Mouse (Mus musculus): ENCODE measurements around the gene Rbm3. TPM values are rescaled to one million over a fixed set of nuclear protein-coding genes. Genes with fewer than 3 reads are reported as not detected.

Rbm3 gene
- polyA plus RNA-seq (2015; fragmentation: Nextera tagmentation; extraction: Ambion mirVana): 358 and 422 TPM in 2 replicates

DNA sequence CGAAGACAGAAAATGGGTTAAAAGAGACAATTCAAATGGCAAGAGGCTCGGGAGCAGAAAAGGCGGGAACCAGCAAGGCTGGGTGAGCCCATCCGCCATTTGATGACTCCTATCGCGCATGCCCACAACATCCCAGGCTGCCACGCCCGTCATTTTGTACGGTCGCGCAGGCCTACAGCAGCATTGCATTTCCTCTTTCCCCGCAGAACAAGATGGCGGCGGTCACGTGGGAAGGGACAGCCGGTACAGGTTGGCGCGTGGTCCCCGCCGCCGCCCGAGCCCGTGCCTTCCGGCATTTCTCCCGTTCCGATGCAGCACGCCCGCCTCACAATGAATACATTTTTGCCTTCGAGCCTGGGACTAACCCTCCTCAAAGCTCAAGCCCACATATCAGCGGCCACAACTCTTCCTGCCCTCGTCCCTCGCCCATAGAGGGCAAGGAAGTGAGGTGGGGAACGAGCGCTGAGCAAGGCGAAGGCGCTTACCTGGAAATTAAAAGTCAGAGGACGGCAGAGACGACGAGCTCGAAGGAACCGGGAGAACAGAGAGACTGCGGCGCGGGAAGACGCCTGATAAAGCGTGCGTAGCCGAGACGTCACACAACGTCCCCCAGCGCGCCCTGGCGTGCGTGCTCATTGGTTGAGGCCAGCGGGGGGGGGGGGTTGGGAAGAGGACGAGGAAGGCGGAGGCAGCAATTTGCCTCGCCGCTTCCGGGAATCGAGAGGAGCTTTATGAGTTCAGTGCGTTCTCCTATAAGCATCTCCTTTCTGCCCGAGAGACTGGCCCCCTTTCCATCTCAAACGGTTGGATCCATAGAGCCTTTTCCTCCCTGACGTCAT lies at the start of gene Rbm3:
Gene Rbm3 (minus strand): TSS at position 728 of the 839 bp plus-strand sequence.
- Histone ChIP-seq H3K4me3 (replicated peaks) (peak within 1 kb of the TSS; percentile 61), H3K36me3 (peaks cover 25% of the 10 kb centered on the region), H3K9ac (replicated peaks) (peak within 1 kb of the TSS; percentile 80), H3K4me1 (replicated peaks) (peaks cover 12% of the 10 kb centered on the region), H3K27me3 (no peaks in the 10 kb centered on the region), H3K9me3 (no peaks in the 10 kb centered on the region), H3K4me2 (replicated peaks) (peak within 1 kb of the TSS; percentile 70), H3K27ac (peak within 1 kb of the TSS; percentile 95)
- peak; percentile 96 for ATAC-seq
- 23% methylated on average over 63 of the region's 65 CpGs for whole genome bisulfite sequencing

DNA sequence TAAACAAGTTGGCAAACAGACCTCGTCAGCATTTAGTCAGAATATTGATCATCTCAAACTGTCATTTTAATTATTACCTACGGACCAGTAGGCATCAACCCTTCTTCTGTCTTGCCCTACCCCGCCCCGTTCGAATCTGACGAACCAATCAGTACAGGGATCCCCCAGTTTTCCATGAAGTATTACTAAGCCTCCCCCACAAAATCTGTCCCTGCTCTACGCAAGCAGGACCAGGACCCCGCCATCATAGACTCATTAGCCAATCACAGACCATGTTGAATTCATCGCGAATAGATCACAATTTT lies 47.7 kb upstream of the Rbm3 start, which contains the start of gene Ebp:
Gene Ebp (minus strand): TSS at position 94 of the 305 bp plus-strand sequence.
- no peaks in the 10 kb centered on the region for H3K27me3 ChIP-seq
- no peaks in the 10 kb centered on the region for H3K9me3 ChIP-seq
- H3K27ac ChIP-seq: peak within 1 kb of the TSS; percentile 77
- H3K36me3 ChIP-seq: no peaks in the 10 kb centered on the region; the same call in 1 of the 2 replicates
- H3K9ac ChIP-seq (replicated peaks): peak within 1 kb of the TSS; percentile 61
- 0 out of 2 replicates have a peak, but pooled peaks cover 6% of the 10 kb centered on the region for H3K4me1 ChIP-seq (replicated peaks)
- peak within 1 kb of the TSS; percentile 49 for H3K4me3 ChIP-seq (replicated peaks)
- WGBS: 28% methylated on average over 10 of the region's 10 CpGs
- H3K4me2 ChIP-seq (replicated peaks): peak within 1 kb of the TSS; percentile 62
- 0 out of 2 replicates have a peak, but pooled peaks have one; percentile 18 for ATAC-seq

DNA sequence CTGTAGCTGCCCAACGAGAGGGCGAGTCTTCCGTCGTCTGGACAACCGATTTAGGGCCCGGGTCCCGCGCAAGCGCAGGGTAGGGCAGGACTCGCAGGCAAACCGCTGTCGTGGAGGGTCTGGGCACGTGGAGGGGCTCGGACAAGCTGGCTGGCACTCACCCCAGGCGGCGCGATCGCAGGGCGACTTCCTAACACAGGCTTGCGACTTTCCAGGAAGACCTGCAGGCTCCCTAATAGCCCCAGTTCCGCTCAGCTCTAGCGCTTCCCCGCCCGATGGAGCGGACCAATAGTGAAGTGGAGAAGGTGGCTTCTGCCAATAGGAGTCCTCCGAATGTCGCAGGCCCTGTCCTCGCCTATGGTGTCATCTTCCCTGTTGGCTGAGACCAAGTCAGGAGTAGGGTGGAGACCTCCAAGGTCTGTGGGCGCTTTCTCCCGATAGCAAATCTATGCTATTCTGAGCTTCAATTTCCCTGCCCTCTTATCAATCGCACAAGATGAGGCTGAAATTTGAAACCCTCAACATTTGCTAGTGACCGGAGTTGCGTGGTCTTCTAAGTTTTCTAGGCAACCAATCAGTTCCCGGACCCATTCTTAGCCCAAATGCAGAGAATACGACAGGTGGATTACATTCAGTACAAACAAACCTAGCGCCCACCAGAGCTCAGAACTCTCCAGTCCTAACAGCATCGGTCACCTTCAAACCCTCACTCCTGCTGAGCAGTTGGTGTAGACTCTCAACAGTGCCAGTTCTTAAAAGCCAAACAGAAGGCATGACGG lies 47.1 kb upstream of the Rbm3 start:
- H3K4me1 ChIP-seq (replicated peaks): 0 out of 2 replicates have a peak, but pooled peaks cover 6% of the 10 kb centered on the region
- H3K9ac ChIP-seq (replicated peaks): peak overlapping the region; percentile 61
- H3K4me3 ChIP-seq (replicated peaks): peak overlapping the region; percentile 49
- 22% methylated on average over 34 of the region's 38 CpGs for WGBS
- ATAC-seq: peak; percentile 98
- no peaks in the 10 kb centered on the region for H3K9me3 ChIP-seq
- H3K36me3 ChIP-seq: no peaks in the 10 kb centered on the region; the same call in 1 of the 2 replicates
- peak overlapping the region; percentile 77 for H3K27ac ChIP-seq
- no peaks in the 10 kb centered on the region for H3K27me3 ChIP-seq
- peak overlapping the region; percentile 62 for H3K4me2 ChIP-seq (replicated peaks)

DNA sequence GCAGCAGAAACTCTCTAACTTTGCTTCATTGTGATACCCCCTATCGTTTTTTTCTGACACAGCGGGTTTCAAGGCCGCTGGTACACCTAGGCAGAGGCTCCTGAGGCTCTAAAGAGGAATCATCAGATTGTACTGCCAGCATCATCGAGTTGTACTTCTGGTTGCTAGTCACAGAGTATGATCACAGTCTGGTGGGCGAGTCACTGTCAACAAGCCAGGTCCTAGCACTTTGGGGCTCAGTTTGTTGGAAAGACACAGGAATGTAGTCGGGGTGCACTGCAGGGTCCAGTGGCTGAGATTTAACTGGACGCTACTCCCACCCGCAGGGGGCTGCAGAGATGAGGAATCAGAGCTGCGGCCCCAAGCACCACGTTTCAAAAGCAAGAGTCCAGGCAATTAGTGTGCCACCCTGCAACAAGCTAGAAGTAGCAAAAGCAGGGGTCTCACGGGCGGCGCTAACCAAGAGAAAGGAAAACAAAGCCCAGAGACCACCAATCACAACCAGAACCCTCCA lies 46.5 kb upstream of the Rbm3 start:
- Histone ChIP-seq H3K4me3 (replicated peaks) (peak overlapping the region; percentile 49), H3K27me3 (no peaks in the 10 kb centered on the region), H3K9ac (replicated peaks) (peak overlapping the region; percentile 61), H3K9me3 (no peaks in the 10 kb centered on the region), H3K4me1 (replicated peaks) (0 out of 2 replicates have a peak, but pooled peaks cover 6% of the 10 kb centered on the region), H3K36me3 (no peaks in the 10 kb centered on the region), H3K4me2 (replicated peaks) (peak overlapping the region; percentile 62), H3K27ac (peak overlapping the region; percentile 77)
- WGBS: 16% methylated on average over 13 of the region's 13 CpGs
- ATAC-seq: no peak; the same call in 1 of the 2 replicates

DNA sequence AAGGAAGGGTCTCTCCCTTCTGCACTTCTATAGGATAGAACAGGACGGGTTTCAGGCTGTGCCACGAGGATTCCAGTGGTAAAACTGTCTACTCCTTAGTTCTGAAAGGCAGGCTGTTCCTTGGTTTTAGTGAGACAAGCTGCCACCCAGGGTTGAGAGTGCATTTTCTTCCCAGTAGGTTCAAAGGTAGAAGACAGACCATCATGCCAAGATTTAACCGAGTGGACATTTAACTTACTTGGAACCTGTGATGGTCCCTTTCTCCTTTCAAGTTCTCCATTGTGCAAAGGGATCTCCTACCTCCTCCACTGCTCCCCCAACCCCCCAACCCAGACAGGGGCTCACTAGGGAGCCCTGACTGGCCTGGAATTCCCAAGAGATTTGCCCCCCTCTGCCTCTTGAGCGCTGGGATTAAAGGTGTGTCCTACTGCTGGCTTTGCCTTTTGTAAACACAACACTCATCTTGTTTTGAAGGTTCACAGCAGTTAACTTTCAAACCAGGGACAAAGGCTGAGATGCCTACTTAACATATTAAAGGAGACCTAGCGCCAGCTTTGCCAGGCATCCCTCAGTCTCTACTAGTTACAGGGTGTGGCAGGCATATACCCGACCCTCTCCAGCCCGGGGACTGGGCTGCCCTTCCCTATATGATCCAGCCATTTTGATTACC lies 37.3 kb upstream of the Rbm3 start:
- no peak overlapping the region for H3K4me2 ChIP-seq (replicated peaks)
- no peak overlapping the region for H3K27ac ChIP-seq
- H3K9me3 ChIP-seq: no peaks in the 10 kb centered on the region
- no peak overlapping the region for H3K9ac ChIP-seq (replicated peaks)
- H3K27me3 ChIP-seq: no peaks in the 10 kb centered on the region
- no peak overlapping the region for H3K4me3 ChIP-seq (replicated peaks)
- H3K4me1 ChIP-seq (replicated peaks): no peaks in the 10 kb centered on the region
- WGBS: 16% methylated on average over 7 of the region's 7 CpGs
- H3K36me3 ChIP-seq: peaks cover 22% of the 10 kb centered on the region; the same call in 1 of the 2 replicates
- ATAC-seq: no peak

DNA sequence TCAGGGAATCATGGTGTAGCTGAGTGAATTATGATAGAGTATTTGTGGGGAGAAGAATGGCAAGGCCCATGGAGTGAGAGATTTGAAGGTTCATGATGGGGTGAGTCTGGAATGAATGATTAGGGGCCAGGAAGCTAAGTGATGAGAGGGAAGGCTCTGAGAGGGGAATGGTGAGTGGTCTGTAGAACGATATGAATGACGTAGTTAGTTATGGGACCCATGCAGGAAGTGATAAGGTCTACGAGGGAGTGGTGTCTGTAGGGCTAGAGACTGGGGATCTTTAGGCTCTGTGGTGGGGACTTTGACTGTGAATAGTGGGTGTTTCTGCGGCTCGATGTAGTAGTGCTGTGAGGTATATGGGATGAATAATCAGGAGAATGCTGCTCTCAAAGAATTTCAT lies 34.0 kb upstream of the Rbm3 start:
- Histone ChIP-seq H3K9ac (replicated peaks) (no peak overlapping the region), H3K9me3 (no peaks in the 10 kb centered on the region), H3K4me3 (replicated peaks) (no peak overlapping the region), H3K27ac (no peak overlapping the region), H3K4me2 (replicated peaks) (no peak overlapping the region), H3K27me3 (no peaks in the 10 kb centered on the region), H3K4me1 (replicated peaks) (peaks cover 4% of the 10 kb centered on the region), H3K36me3 (0 out of 2 replicates have a peak, but pooled peaks cover 4% of the 10 kb centered on the region)
- no peak for ATAC-seq
- 92% methylated on average over 5 of the region's 5 CpGs for WGBS

DNA sequence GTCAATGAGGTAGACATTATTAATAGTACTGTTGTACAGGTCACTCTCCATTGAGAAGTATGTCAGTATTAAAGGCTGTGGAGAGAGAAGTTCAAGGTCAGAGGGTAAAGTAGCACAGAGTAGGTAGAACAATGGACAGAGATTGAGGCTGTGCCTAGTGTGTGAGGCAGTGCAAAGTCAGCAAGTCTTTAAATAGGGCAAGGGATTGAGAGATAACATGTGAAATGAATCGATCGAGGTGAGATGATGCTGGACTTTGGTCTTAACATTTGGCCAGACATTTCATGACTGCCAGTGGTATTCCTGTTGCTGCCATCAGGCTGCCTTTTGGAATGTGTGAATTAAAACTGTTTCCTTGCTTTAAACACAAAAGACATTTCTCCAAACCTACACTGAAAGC lies 33.2 kb upstream of the Rbm3 start:
- ATAC-seq: no peak
- H3K4me3 ChIP-seq (replicated peaks): no peak overlapping the region
- H3K27me3 ChIP-seq: no peaks in the 10 kb centered on the region
- peaks cover 7% of the 10 kb centered on the region for H3K4me1 ChIP-seq (replicated peaks)
- no peak overlapping the region for H3K4me2 ChIP-seq (replicated peaks)
- no peak overlapping the region for H3K9ac ChIP-seq (replicated peaks)
- WGBS: 100% methylated on average over 2 of the region's 2 CpGs
- H3K36me3 ChIP-seq: no peaks in the 10 kb centered on the region
- H3K9me3 ChIP-seq: no peaks in the 10 kb centered on the region
- H3K27ac ChIP-seq: no peak overlapping the region

DNA sequence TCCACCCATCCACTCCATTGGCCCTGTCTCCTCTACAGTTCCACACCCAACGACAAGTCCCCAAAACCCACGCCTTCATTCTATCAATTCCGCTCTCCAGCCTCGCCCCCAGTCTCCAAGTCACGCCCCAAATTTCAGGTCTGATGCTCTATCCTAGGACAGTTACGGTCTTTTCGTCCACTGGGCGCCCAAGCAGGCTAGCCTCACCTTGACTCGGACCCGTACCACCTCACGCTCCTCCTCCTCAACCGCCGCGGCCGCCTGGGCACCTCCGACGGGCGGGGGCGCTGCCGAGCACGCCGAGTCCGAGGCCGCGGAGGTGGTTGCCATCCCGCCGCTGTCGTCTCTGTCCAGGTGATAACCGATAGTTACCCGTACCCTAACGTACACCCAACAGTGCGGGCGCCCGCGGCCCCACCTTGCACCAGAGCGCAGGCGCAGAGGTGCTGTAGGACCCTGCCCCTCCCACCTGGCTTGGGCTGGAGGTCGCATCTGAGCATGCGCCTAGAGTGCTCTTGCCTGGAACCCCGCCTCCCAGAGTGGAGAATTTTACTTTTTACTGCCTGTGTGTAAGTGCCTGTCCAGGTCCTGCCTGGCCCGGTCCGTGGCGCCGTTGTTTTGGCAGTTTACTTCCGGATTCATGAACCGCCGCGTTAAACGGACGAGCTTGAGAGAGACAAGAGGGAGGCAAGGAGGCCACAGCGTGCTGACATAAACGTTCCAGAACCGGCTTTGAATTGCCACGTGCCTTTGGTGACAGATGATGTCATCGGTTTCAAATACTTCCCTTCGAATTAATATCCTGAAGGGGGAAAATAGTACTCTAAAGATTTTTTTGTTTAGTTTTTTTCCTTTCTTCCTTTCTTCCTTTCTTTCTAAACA lies 30.1 kb upstream of the Rbm3 start, which contains the start of gene Tbc1d25:
Gene Tbc1d25 (minus strand): TSS at position 678 of the 882 bp plus-strand sequence.
- Histone ChIP-seq H3K27ac (no peak within 1 kb of the TSS; the same call in 1 of the 2 replicates), H3K9ac (replicated peaks) (peak within 1 kb of the TSS; percentile 63), H3K4me2 (replicated peaks) (peak within 1 kb of the TSS; percentile 54), H3K36me3 (peaks cover 2% of the 10 kb centered on the region; the same call in 1 of the 2 replicates), H3K4me1 (replicated peaks) (peaks cover 7% of the 10 kb centered on the region), H3K27me3 (no peaks in the 10 kb centered on the region), H3K9me3 (no peaks in the 10 kb centered on the region), H3K4me3 (replicated peaks) (peak within 1 kb of the TSS; percentile 59)
- 16% methylated on average over 52 of the region's 56 CpGs for WGBS
- ATAC-seq: peak; percentile 97

DNA sequence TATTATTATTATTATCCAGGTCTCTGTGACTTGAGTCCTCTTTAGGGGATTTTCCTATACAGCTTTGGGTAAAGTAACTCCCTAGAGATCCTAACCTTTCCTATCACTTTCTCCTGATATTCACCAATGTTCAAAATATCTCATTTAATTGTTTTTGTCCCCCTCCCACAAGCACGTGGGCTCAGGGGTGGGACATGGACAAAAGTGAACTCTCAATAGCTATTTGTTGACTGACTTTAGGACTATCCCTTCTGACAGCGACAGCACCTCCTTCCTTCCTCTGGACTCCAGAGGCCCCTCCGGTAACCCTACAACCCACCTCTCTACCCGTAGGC lies 29.5 kb upstream of the Rbm3 start:
- H3K9ac ChIP-seq (replicated peaks): peak overlapping the region; percentile 63
- H3K36me3 ChIP-seq: peaks cover 4% of the 10 kb centered on the region; the same call in 1 of the 2 replicates
- WGBS: 19% methylated on average over 4 of the region's 4 CpGs
- ATAC-seq: no peak; the same call in 1 of the 2 replicates
- no peaks in the 10 kb centered on the region for H3K27me3 ChIP-seq
- no peak overlapping the region for H3K27ac ChIP-seq
- no peaks in the 10 kb centered on the region for H3K9me3 ChIP-seq
- H3K4me1 ChIP-seq (replicated peaks): peaks cover 7% of the 10 kb centered on the region
- peak overlapping the region; percentile 59 for H3K4me3 ChIP-seq (replicated peaks)
- H3K4me2 ChIP-seq (replicated peaks): peak overlapping the region; percentile 54

DNA sequence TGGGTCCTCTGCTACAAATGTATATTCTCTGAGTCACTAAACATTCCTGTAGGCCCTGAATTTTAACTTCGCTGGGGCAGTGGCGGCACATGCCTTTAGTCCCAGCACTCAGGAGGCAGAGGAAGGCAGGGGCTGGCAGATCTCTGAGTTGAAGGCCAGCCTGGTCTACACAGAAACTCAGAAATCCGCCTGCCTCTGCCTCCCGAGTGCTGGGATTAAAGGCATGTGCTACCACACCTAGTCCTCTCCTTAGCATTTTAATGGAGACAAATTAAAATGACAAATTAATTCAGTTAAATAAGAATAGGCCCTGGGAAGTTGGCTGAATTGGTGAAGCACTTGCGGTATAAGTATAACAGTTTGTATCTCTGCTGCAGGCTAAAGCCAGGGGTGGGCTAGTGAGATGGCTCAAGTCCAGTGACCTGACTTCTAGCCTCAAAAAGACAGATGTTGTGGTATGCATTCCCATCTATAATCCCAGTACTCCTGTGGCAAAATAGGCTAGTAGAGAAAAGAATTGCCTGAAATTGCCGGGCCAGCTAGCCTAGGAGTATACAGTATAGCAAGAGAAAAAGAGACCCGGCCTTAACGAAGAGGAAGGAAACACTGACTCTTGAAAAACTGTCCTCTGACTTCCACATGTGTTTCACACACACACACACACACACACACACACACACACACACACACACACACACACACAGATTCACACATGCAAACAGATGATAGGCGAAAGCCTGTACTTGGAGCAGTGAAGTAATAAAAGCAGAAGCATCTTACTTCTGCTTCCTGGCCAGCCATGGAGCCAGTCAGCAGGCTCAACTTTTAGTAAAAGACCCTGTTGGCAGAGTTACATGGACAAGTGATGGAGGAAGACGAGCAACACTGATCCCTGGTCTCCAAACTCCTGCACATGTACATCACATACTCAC lies 22.3 kb upstream of the Rbm3 start:
- H3K4me1 ChIP-seq (replicated peaks): no peaks in the 10 kb centered on the region
- 85% methylated on average over 10 of the region's 10 CpGs for WGBS
- H3K4me2 ChIP-seq (replicated peaks): no peak overlapping the region
- no peaks in the 10 kb centered on the region for H3K27me3 ChIP-seq
- H3K36me3 ChIP-seq: peaks cover 12% of the 10 kb centered on the region; the same call in 1 of the 2 replicates
- no peak overlapping the region for H3K4me3 ChIP-seq (replicated peaks)
- H3K9me3 ChIP-seq: no peaks in the 10 kb centered on the region
- no peak for ATAC-seq
- no peak overlapping the region for H3K27ac ChIP-seq
- H3K9ac ChIP-seq (replicated peaks): no peak overlapping the region

Data from midbrain, embryonic 13.5 days (tissue).